Mouse (Mus musculus): Measurements from ENCODE around the gene Macrod2. TPM values are rescaled to one million over a fixed set of nuclear protein-coding genes. Genes with fewer than 3 reads are reported as not detected.

Gene Macrod2
- polyA plus RNA-seq, 1 experiment, result 0.95 TPM

DNA sequence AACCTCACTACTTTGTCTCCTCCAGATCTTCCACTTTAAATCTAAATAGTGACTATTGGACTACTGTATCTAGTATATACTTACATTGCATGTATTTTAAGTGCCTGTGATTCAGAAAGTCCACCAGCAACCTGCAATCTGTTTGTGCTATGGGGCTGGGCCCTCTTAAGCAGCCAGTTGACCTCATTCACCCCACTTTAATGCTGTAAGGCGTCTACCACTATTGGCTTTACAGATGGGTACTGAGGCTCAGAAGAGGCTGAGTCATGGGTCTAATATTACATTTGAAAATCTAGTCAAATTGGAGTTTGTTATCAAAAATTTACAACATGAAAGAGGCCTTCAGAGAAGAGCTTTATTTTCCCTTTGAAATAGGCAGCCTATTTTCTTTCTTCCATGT, 722.5 kb downstream of the Macrod2 start:
- Histone ChIP-seq H3K27me3 (ENCODE audit: control insufficient read depth, insufficient read depth, insufficient read length) (no peaks in the 10 kb centered on the region), H3K79me3 (ENCODE audit: low read depth) (no peaks in the 10 kb centered on the region), H3K4me3 (ENCODE audit: insufficient read depth, poor library complexity, severe bottlenecking) (no peak overlapping the region), H3K79me2 (ENCODE audit: control insufficient read depth, insufficient read depth) (no peaks in the 10 kb centered on the region), H3ac (ENCODE audit: control insufficient read depth, insufficient read length, low read depth) (no peak overlapping the region), H3K36me3 (ENCODE audit: control insufficient read depth, insufficient read depth) (no peaks in the 10 kb centered on the region)
- no peak for TF ChIP-seq MYOD1 (IDR thresholded peaks at IDR 0.05; ENCODE audit: control insufficient read depth, insufficient read length, low read depth)
- TF ChIP-seq USF1 (IDR thresholded peaks at IDR 0.05; ENCODE audit: low read depth), result no peak
- TF ChIP-seq CEBPB (IDR thresholded peaks at IDR 0.05; ENCODE audit: low read depth), result no peak
- no peak for TF ChIP-seq CTCF (IDR thresholded peaks at IDR 0.05; ENCODE audit: control insufficient read depth, insufficient read depth, insufficient read length)
- TF ChIP-seq FOSL1 (IDR thresholded peaks at IDR 0.05; ENCODE audit: insufficient read depth, low read length, poor library complexity, severe bottlenecking), result no peak
- no peak for TF ChIP-seq MYOG (IDR thresholded peaks at IDR 0.05; ENCODE audit: control insufficient read depth, extremely low read depth, insufficient read length)
- no peak for TF ChIP-seq MAX (IDR thresholded peaks at IDR 0.05)

- H3ac ChIP-seq (ENCODE audit: control insufficient read depth, insufficient read length, low read depth), result no peak overlapping the region
- no peak for TF ChIP-seq CEBPB (IDR thresholded peaks at IDR 0.05; ENCODE audit: low read depth)
- no peak for TF ChIP-seq CTCF (IDR thresholded peaks at IDR 0.05; ENCODE audit: control insufficient read depth, insufficient read depth, insufficient read length)
- no peaks in the 10 kb centered on the region for H3K79me2 ChIP-seq (ENCODE audit: control insufficient read depth, insufficient read depth)
- H3K27me3 ChIP-seq (ENCODE audit: control insufficient read depth, insufficient read depth, insufficient read length), result no peaks in the 10 kb centered on the region
- H3K36me3 ChIP-seq (ENCODE audit: control insufficient read depth, insufficient read depth), result no peaks in the 10 kb centered on the region
- H3K79me3 ChIP-seq (ENCODE audit: low read depth), result no peaks in the 10 kb centered on the region
- no peak overlapping the region for H3K4me3 ChIP-seq (ENCODE audit: insufficient read depth, poor library complexity, severe bottlenecking)
Observed at GRCm38 (mm10) chr2:141123875-141124274, 728.8 kb downstream of the Macrod2 start.

- Histone ChIP-seq H3K79me3 (ENCODE audit: low read depth) (no peaks in the 10 kb centered on the region), H3K27me3 (ENCODE audit: control insufficient read depth, insufficient read depth, insufficient read length) (no peaks in the 10 kb centered on the region), H3K79me2 (ENCODE audit: control insufficient read depth, insufficient read depth) (no peaks in the 10 kb centered on the region), H3K4me3 (ENCODE audit: insufficient read depth, poor library complexity, severe bottlenecking) (no peak overlapping the region), H3ac (ENCODE audit: control insufficient read depth, insufficient read length, low read depth) (no peak overlapping the region), H3K36me3 (ENCODE audit: control insufficient read depth, insufficient read depth) (no peaks in the 10 kb centered on the region)
- no peak for TF ChIP-seq FOSL1 (IDR thresholded peaks at IDR 0.05; ENCODE audit: insufficient read depth, low read length, poor library complexity, severe bottlenecking)
- TF ChIP-seq MYOD1 (IDR thresholded peaks at IDR 0.05; ENCODE audit: control insufficient read depth, insufficient read length, low read depth), result no peak
- TF ChIP-seq CTCF (IDR thresholded peaks at IDR 0.05; ENCODE audit: control insufficient read depth, insufficient read depth, insufficient read length), result no peak
- TF ChIP-seq USF1 (IDR thresholded peaks at IDR 0.05; ENCODE audit: low read depth), result no peak
- no peak for TF ChIP-seq MYOG (IDR thresholded peaks at IDR 0.05; ENCODE audit: control insufficient read depth, extremely low read depth, insufficient read length)
- TF ChIP-seq CEBPB (IDR thresholded peaks at IDR 0.05; ENCODE audit: low read depth), result no peak
- TF ChIP-seq MAX (IDR thresholded peaks at IDR 0.05), result no peak
Observed at GRCm38 (mm10) chr2:141125638-141126037, 730.5 kb downstream of the Macrod2 start.

DNA sequence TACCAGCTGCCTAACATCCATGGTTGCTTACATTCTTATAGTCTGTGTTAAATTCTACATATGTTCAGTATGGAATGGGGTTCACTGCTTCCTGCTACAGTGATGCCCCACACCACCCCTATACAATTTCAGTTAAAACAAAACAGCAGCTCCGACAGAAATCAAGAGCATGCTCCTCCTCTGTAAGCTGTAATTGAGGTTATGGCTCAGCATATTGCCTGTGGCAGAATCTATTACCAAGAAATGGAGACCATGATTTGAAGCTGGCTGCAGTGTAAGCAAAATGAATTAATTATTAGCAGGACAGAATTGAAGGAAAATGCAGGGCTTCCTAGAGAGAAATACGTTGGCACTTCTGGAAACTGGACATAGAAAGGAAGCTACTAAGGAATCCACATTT, 747.2 kb downstream of the Macrod2 start:
- Histone ChIP-seq H3K27me3 (ENCODE audit: control insufficient read depth, insufficient read depth, insufficient read length) (no peaks in the 10 kb centered on the region), H3K4me3 (ENCODE audit: insufficient read depth, poor library complexity, severe bottlenecking) (no peak overlapping the region), H3K79me2 (ENCODE audit: control insufficient read depth, insufficient read depth) (no peaks in the 10 kb centered on the region), H3K79me3 (ENCODE audit: low read depth) (no peaks in the 10 kb centered on the region), H3K36me3 (ENCODE audit: control insufficient read depth, insufficient read depth) (no peaks in the 10 kb centered on the region), H3ac (ENCODE audit: control insufficient read depth, insufficient read length, low read depth) (no peak overlapping the region)
- no peak for TF ChIP-seq MYOD1 (IDR thresholded peaks at IDR 0.05; ENCODE audit: control insufficient read depth, insufficient read length, low read depth)

- no peak for TF ChIP-seq CTCF (IDR thresholded peaks at IDR 0.05; ENCODE audit: control insufficient read depth, insufficient read depth, insufficient read length)
- TF ChIP-seq MAX (IDR thresholded peaks at IDR 0.05), result no peak
- no peak for TF ChIP-seq MYOG (IDR thresholded peaks at IDR 0.05; ENCODE audit: control insufficient read depth, extremely low read depth, insufficient read length)
- TF ChIP-seq CEBPB (IDR thresholded peaks at IDR 0.05; ENCODE audit: low read depth), result no peak
- no peak for TF ChIP-seq MYOD1 (IDR thresholded peaks at IDR 0.05; ENCODE audit: control insufficient read depth, insufficient read length, low read depth)
- no peak for TF ChIP-seq USF1 (IDR thresholded peaks at IDR 0.05; ENCODE audit: low read depth)
- TF ChIP-seq FOSL1 (IDR thresholded peaks at IDR 0.05; ENCODE audit: insufficient read depth, low read length, poor library complexity, severe bottlenecking), result no peak
- H3K79me2 ChIP-seq (ENCODE audit: control insufficient read depth, insufficient read depth), result no peaks in the 10 kb centered on the region
- H3K4me3 ChIP-seq (ENCODE audit: insufficient read depth, poor library complexity, severe bottlenecking), result no peak overlapping the region
- no peaks in the 10 kb centered on the region for H3K36me3 ChIP-seq (ENCODE audit: control insufficient read depth, insufficient read depth)
- no peaks in the 10 kb centered on the region for H3K79me3 ChIP-seq (ENCODE audit: low read depth)
- H3ac ChIP-seq (ENCODE audit: control insufficient read depth, insufficient read length, low read depth), result no peak overlapping the region
- H3K27me3 ChIP-seq (ENCODE audit: control insufficient read depth, insufficient read depth, insufficient read length), result no peaks in the 10 kb centered on the region
Observed at GRCm38 (mm10) chr2:141152011-141152772, 757.1 kb downstream of the Macrod2 start.

DNA sequence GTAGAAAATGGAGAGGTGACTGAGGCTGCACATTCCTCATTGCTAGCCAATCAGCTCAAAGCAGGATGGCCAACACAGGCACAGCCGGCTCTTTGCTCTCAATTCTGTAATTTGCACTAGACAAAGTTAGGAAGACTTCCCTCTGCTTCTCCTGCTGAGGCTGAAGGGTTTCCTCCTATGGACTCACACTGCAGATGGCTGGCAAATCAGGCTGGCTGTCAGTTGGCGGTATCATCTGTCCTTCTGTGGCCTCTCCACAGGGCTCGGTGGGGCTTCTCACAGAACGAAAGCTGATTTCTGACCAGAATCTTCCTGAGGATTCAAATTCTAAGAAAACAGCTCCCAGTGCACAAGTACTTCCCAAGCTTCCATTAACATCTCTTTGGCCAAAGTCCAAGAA, 760.9 kb downstream of the Macrod2 start:
- no peak for TF ChIP-seq MYOD1 (IDR thresholded peaks at IDR 0.05; ENCODE audit: control insufficient read depth, insufficient read length, low read depth)
- TF ChIP-seq CEBPB (IDR thresholded peaks at IDR 0.05; ENCODE audit: low read depth), result no peak
- no peak for TF ChIP-seq MYOG (IDR thresholded peaks at IDR 0.05; ENCODE audit: control insufficient read depth, extremely low read depth, insufficient read length)
- no peak for TF ChIP-seq MAX (IDR thresholded peaks at IDR 0.05)
- no peak for TF ChIP-seq FOSL1 (IDR thresholded peaks at IDR 0.05; ENCODE audit: insufficient read depth, low read length, poor library complexity, severe bottlenecking)
- no peak for TF ChIP-seq CTCF (IDR thresholded peaks at IDR 0.05; ENCODE audit: control insufficient read depth, insufficient read depth, insufficient read length)
- no peak for TF ChIP-seq USF1 (IDR thresholded peaks at IDR 0.05; ENCODE audit: low read depth)
- Histone ChIP-seq H3ac (ENCODE audit: control insufficient read depth, insufficient read length, low read depth) (no peak overlapping the region), H3K27me3 (ENCODE audit: control insufficient read depth, insufficient read depth, insufficient read length) (no peaks in the 10 kb centered on the region), H3K36me3 (ENCODE audit: control insufficient read depth, insufficient read depth) (no peaks in the 10 kb centered on the region), H3K79me3 (ENCODE audit: low read depth) (no peaks in the 10 kb centered on the region), H3K4me3 (ENCODE audit: insufficient read depth, poor library complexity, severe bottlenecking) (no peak overlapping the region), H3K79me2 (ENCODE audit: control insufficient read depth, insufficient read depth) (no peaks in the 10 kb centered on the region)

Data from C2C12 (cell line).